Mouse (Mus musculus) intestine, postnatal 0 days (tissue): ENCODE measurements around the gene Dus1l. TPM values are rescaled to one million over a fixed set of nuclear protein-coding genes. Genes with fewer than 3 reads are reported as not detected.

ENCODE experiments used
- ATAC-seq: fragments of 200-750 bp; cut with Nextera tagmentation; 2 replicates; pipeline ENCODE4 v1.8.0; 2017; ENCODE audit warnings: mild to moderate bottlenecking, moderate TSS enrichment, moderate library complexity
- H3K27ac ChIP-seq: fragments of 300-500 bp; sonication (generic); 2 replicates; pipeline ENCODE4 v1.5.1; 2014; ENCODE audit warnings: mild to moderate bottlenecking, low read depth, low read length, moderate library complexity
- H3K27me3 ChIP-seq: fragments of 300-500 bp; sonication (generic); replicated peaks from 2 replicates; pipeline ENCODE4 v1.6.1; 2014; ENCODE audit warnings: low read length, mixed read lengths; ENCODE audit not compliant: control insufficient read depth, insufficient read depth
- H3K36me3 ChIP-seq: fragments of 300-500 bp; sonication (generic); 2 replicates; pipeline ENCODE4 v1.6.1; 2014; ENCODE audit warnings: mild to moderate bottlenecking, moderate library complexity; ENCODE audit not compliant: control insufficient read depth, insufficient read depth
- H3K4me1 ChIP-seq: fragments of 300-500 bp; sonication (generic); replicated peaks from 2 replicates; pipeline ENCODE4 v1.6.1; 2014; ENCODE audit warnings: antibody characterized with exemption, low read length, mixed read lengths; ENCODE audit not compliant: control insufficient read depth, insufficient read depth
- H3K4me2 ChIP-seq: fragments of 300-500 bp; sonication (generic); replicated peaks from 2 replicates; pipeline ENCODE4 v1.6.1; 2014; ENCODE audit warnings: low read depth, mild to moderate bottlenecking, moderate library complexity
- H3K4me3 ChIP-seq: fragments of 300-500 bp; sonication (generic); 2 replicates; pipeline ENCODE4 v1.5.1; 2014; ENCODE audit warnings: low read depth, low read length
- H3K9ac ChIP-seq: fragments of 300-500 bp; sonication (generic); 2 replicates; pipeline ENCODE4 v1.6.1; 2014; ENCODE audit warnings: mild to moderate bottlenecking, low read depth, low read length
- H3K9me3 ChIP-seq: fragments of 300-500 bp; sonication (generic); 2 replicates; pipeline ENCODE4 v1.6.1; 2016; ENCODE audit warnings: mixed run types; ENCODE audit not compliant: control insufficient read depth
- CTCF ChIP-seq: sonication (generic); IDR thresholded peaks from 2 replicates; pipeline ENCODE4 v1.5.1; 2016; ENCODE audit warnings: low read depth, mild to moderate bottlenecking, control low read depth, antibody characterized with exemption, moderate library complexity
- WGBS: fragments of 180-500 bp; shearing (Covaris S2); extraction: QIAGEN DNeasy Blood & Tissue Kit; methylation state at CpG from one replicate; pipeline ENCODE4 v1.1.7; 2014; 5-methylcytosine and 5-hydroxymethylcytosine counted together
- polyA plus RNA-seq: library from polyadenylated mRNA; unstranded; fragments of >200 nt; fragmentation: Nextera tagmentation; extraction: Ambion mirVana; gene quantifications from 2 replicates; pipeline ENCODE4 v1.2.1, GENCODE M21; 2015

Gene Dus1l
- polyA plus RNA-seq, 1 experiment from 2014 or later: 45.5 TPM

GRCm38 (mm10) chr11:120823956-120824786 is 28.0 kb upstream of the Dus1l start, which contains the start of gene Fasn:
Gene Fasn, minus strand, starts transcription at chr11:120824547.
- TF ChIP-seq CTCF: peak; percentile 79
- Histone ChIP-seq H3K27ac (peak within 1 kb of the TSS; percentile 89), H3K4me3 (peak within 1 kb of the TSS; percentile 80), H3K9me3 (no peaks in the 10 kb centered on the region), H3K4me2 (peak within 1 kb of the TSS; percentile 84), H3K36me3 (peaks cover 27% of the 10 kb centered on the region), H3K4me1 (peaks cover 4% of the 10 kb centered on the region; the same call in 1 of the 2 replicates), H3K27me3 (no peaks in the 10 kb centered on the region), H3K9ac (peak within 1 kb of the TSS; percentile 72)
- WGBS: under 1% methylated on average over 98 of the region's 109 CpGs
- ATAC-seq: peak; percentile 86

- WGBS: under 1% methylated on average over 40 of the region's 40 CpGs
- H3K27ac ChIP-seq: peak overlapping the region; percentile 89
These were observed 27.3 kb upstream of the Dus1l start for GRCm38 (mm10) chr11:120823551-120823947.

DNA sequence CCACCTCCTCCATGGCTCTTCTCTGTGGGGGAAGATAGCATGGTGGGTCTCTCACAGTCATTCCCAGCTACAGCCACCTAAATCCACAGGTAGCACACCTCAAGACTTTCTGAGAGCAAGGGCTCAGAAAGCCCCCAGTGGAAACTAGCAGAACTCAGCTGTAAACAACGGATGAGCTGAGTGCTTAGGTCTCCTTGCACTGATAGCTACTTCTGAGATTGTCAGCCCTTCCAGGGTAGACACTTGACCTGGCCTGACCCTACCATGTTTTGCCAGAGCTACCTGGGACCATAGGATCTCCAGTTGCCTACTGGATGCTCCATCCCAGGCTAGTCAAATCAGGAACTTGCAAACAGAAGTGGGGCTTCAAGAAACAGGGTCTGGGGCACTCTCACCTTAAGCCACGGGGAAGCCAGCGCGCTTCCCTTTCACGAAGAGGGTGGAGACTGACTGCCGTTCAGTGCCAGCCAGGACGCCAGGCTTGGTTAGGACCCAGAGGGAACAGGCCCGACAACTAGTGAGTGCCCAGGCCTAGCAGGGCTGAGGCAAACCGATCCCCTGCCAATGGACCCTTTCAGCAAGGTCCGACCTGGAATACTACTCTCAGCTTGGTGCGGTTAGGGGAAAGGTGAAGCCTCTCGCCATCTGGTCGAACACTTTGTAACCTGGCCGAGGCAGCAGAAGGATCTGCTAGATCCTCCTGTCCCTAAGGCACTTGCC is 26.8 kb upstream of the Dus1l start:
- no peak for ATAC-seq
- no peak for TF ChIP-seq CTCF
- under 1% methylated on average over 14 of the region's 14 CpGs for WGBS

More at GRCm38 (mm10) chr11:120823551-120823947, 27.3 kb upstream of the Dus1l start:
- H3K4me1 ChIP-seq: peaks cover 4% of the 10 kb centered on the region; the same call in 1 of the 2 replicates
- no peaks in the 10 kb centered on the region for H3K27me3 ChIP-seq
- peak; percentile 42 for ATAC-seq
- H3K9me3 ChIP-seq: no peaks in the 10 kb centered on the region
- peak overlapping the region; percentile 80 for H3K4me3 ChIP-seq
- no peak for TF ChIP-seq CTCF
- peak overlapping the region; percentile 72 for H3K9ac ChIP-seq
- peaks cover 33% of the 10 kb centered on the region for H3K36me3 ChIP-seq
- peak overlapping the region; percentile 84 for H3K4me2 ChIP-seq

DNA sequence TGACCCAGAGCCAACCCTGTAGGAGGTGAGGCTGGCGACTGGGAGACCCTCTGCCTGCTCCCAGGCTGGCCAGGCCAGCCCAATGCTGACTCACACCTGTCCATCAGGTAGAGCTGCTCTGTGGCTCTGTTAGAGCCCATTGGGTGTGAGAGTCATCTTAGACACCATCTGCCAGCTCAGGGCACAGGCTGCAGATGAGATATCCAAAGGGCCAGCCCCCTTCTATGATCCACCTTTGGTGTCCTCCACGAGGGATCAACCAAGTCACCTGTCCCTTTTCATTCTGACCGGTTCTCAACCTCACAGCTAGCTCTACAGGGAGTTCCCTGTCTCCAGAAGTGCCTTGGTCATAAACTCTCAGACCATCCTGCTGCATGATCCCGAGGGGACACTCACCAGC is 26.1 kb upstream of the Dus1l start:
- Histone ChIP-seq H3K9me3 (no peaks in the 10 kb centered on the region), H3K27me3 (no peaks in the 10 kb centered on the region), H3K9ac (no peak overlapping the region), H3K4me2 (peak overlapping the region; percentile 84), H3K4me1 (peaks cover 4% of the 10 kb centered on the region; the same call in 1 of the 2 replicates), H3K36me3 (peaks cover 46% of the 10 kb centered on the region), H3K4me3 (peak overlapping the region; percentile 80), H3K27ac (no peak overlapping the region; the same call in 1 of the 2 replicates)
- ATAC-seq: no peak
- WGBS: 36% methylated on average over 4 of the region's 4 CpGs
- TF ChIP-seq CTCF: no peak

More for the DNA sequence above, 26.8 kb upstream of the Dus1l start:
- Histone ChIP-seq H3K9ac (peak overlapping the region; percentile 72), H3K4me3 (peak overlapping the region; percentile 80), H3K36me3 (peaks cover 39% of the 10 kb centered on the region), H3K9me3 (no peaks in the 10 kb centered on the region), H3K4me2 (peak overlapping the region; percentile 84), H3K4me1 (peaks cover 4% of the 10 kb centered on the region; the same call in 1 of the 2 replicates), H3K27ac (peak overlapping the region; percentile 89), H3K27me3 (no peaks in the 10 kb centered on the region)

- Histone ChIP-seq H3K4me3 (0 out of 2 replicates have a peak overlapping the region, but pooled peaks have one; percentile 80), H3K27ac (0 out of 2 replicates have a peak overlapping the region, but pooled peaks have one; percentile 1), H3K9ac (no peak overlapping the region), H3K4me2 (peak overlapping the region; percentile 84), H3K9me3 (no peaks in the 10 kb centered on the region), H3K27me3 (no peaks in the 10 kb centered on the region), H3K4me1 (peaks cover 4% of the 10 kb centered on the region; the same call in 1 of the 2 replicates), H3K36me3 (peaks cover 56% of the 10 kb centered on the region)
- WGBS: 59% methylated on average over 14 of the region's 14 CpGs
- ATAC-seq: no peak
- TF ChIP-seq CTCF: no peak
These were observed 25.1 kb upstream of the Dus1l start for GRCm38 (mm10) chr11:120821076-120821922.
